Mouse (Mus musculus) thymus, adult 2 months (tissue): ENCODE results near the gene Gm17079. TPM values are rescaled to one million over a fixed set of nuclear protein-coding genes. Genes with fewer than 3 reads are reported as not detected.
"Not testable (repeated sequence)": the region's sequence is repeated elsewhere in the genome, so short reads cannot be mapped to it uniquely, and the experiment has no call there.

Source experiments
- DNase-seq: peaks from one replicate; pipeline ENCODE4 v3.0.0; 2021
- H3K27ac ChIP-seq: fragments of 200-500 bp; 2 replicates; pipeline ENCODE4 v1.5.1; 2012; ENCODE audit warnings: low read length, control low read depth; ENCODE audit not compliant: control insufficient read depth, insufficient read depth
- H3K27me3 ChIP-seq: fragments of 200-500 bp; 2 replicates; pipeline ENCODE4 v1.6.1; 2012; ENCODE audit warnings: mild to moderate bottlenecking, low read length, moderate library complexity, mixed read lengths; ENCODE audit not compliant: control insufficient read depth, insufficient read depth
- H3K36me3 ChIP-seq: fragments of 200-500 bp; 2 replicates; pipeline ENCODE4 v1.6.1; 2012; ENCODE audit warnings: mild to moderate bottlenecking, low read length, moderate library complexity; ENCODE audit not compliant: control insufficient read depth, insufficient read depth
- H3K4me1 ChIP-seq: fragments of 200-500 bp; replicated peaks from 2 replicates; pipeline ENCODE4 v1.6.1; 2012; ENCODE audit warnings: low read length; ENCODE audit not compliant: control insufficient read depth, insufficient read depth
- H3K4me3 ChIP-seq: fragments of 200-500 bp; 2 replicates; pipeline ENCODE4 v1.5.1; 2012; ENCODE audit warnings: mild to moderate bottlenecking, low read length, control low read depth, moderate library complexity; ENCODE audit not compliant: control insufficient read depth, insufficient read depth
- CTCF ChIP-seq: fragments of 200-500 bp; IDR thresholded peaks from 2 replicates; pipeline ENCODE4 v1.5.1; 2012; ENCODE audit warnings: mild to moderate bottlenecking, control low read depth, low read length, moderate library complexity, borderline replicate concordance; ENCODE audit not compliant: control insufficient read depth, poor library complexity, insufficient read depth; ENCODE audit errors: extremely low read depth
- POLR2A ChIP-seq: fragments of 200-500 bp; IDR thresholded peaks from 2 replicates; pipeline ENCODE4 v1.6.1; 2012; ENCODE audit warnings: mild to moderate bottlenecking, low read length, control low read depth, moderate library complexity; ENCODE audit not compliant: control insufficient read depth, poor library complexity, insufficient read depth; ENCODE audit errors: extremely low read depth
- WGBS: fragments of 180-500 bp; shearing (Covaris S2); methylation state at CpG from one replicate; pipeline ENCODE4 v1.1.7; 2018; 5-methylcytosine and 5-hydroxymethylcytosine counted together
- polyA plus RNA-seq: library from polyadenylated mRNA; depleted of rRNA; stranded (reverse); fragments of >200 nt; gene quantifications from 2 replicates; pipeline ENCODE4 v1.2.3, GENCODE M21; 2012; rRNA removed

The Gm17079 gene
- polyA plus RNA-seq: not detected in 2 replicates

GRCm38 (mm10) chr14:51695368-51695767 is at the start of gene Gm17079:
Gene Gm17079, minus strand, starts transcription at chr14:51695468.
- not testable (repeated sequence) for H3K4me3 ChIP-seq, DNase-seq, H3K36me3 ChIP-seq, H3K27me3 ChIP-seq, H3K4me1 ChIP-seq, H3K27ac ChIP-seq
- WGBS: 77% methylated on average over 2 of the region's 2 CpGs

GRCm38 (mm10) chr14:51740347-51741170 is 45.3 kb upstream of the Gm17079 start:
- H3K4me3 ChIP-seq: no peak overlapping the region
- WGBS: 3% methylated on average over 42 of the region's 42 CpGs
- H3K36me3 ChIP-seq: no peaks in the 10 kb centered on the region
- TF ChIP-seq CTCF (no peak), POLR2A (no peak)
- peaks cover 2% of the 10 kb centered on the region; the same call in 1 of the 2 replicates for H3K27me3 ChIP-seq
- H3K27ac ChIP-seq: no peak overlapping the region
- no peak for DNase-seq
- no peaks in the 10 kb centered on the region for H3K4me1 ChIP-seq

GRCm38 (mm10) chr14:51739150-51739993 is 44.1 kb upstream of the Gm17079 start:
- 9% methylated on average over 24 of the region's 24 CpGs for WGBS

GRCm38 (mm10) chr14:51738411-51739149 is 43.3 kb upstream of the Gm17079 start:
- H3K27ac ChIP-seq: no peak overlapping the region
- H3K27me3 ChIP-seq: peaks cover 2% of the 10 kb centered on the region; the same call in 1 of the 2 replicates
- TF ChIP-seq POLR2A: no peak
- TF ChIP-seq CTCF: no peak
- no peaks in the 10 kb centered on the region for H3K4me1 ChIP-seq
- 4% methylated on average over 29 of the region's 29 CpGs for WGBS
- H3K36me3 ChIP-seq: no peaks in the 10 kb centered on the region
- no peak overlapping the region for H3K4me3 ChIP-seq
- no peak for DNase-seq

More at GRCm38 (mm10) chr14:51739150-51739993, 44.1 kb upstream of the Gm17079 start:
- DNase-seq: no peak
- TF ChIP-seq POLR2A (no peak), CTCF (no peak)
- Histone ChIP-seq H3K4me3 (no peak overlapping the region), H3K27ac (no peak overlapping the region), H3K36me3 (no peaks in the 10 kb centered on the region), H3K27me3 (peaks cover 2% of the 10 kb centered on the region; the same call in 1 of the 2 replicates), H3K4me1 (no peaks in the 10 kb centered on the region)

- Histone ChIP-seq H3K27ac (no peak overlapping the region), H3K4me3 (no peak overlapping the region), H3K27me3 (peaks cover 2% of the 10 kb centered on the region; the same call in 1 of the 2 replicates), H3K4me1 (no peaks in the 10 kb centered on the region), H3K36me3 (no peaks in the 10 kb centered on the region)
- no peak for DNase-seq
- 39% methylated on average over 12 of the region's 12 CpGs for WGBS
- TF ChIP-seq CTCF: no peak
These were observed 42.7 kb upstream of the Gm17079 start for GRCm38 (mm10) chr14:51737967-51738366.

- H3K4me3 ChIP-seq: no peak within 1 kb of the TSS
- H3K27me3 ChIP-seq: no peaks in the 10 kb centered on the region
- no peaks in the 10 kb centered on the region for H3K4me1 ChIP-seq
- no peak for TF ChIP-seq POLR2A
- TF ChIP-seq CTCF: no peak
- no peak within 1 kb of the TSS for H3K27ac ChIP-seq
- WGBS: 75% methylated on average over 1 of the region's 1 CpGs
- H3K36me3 ChIP-seq: no peaks in the 10 kb centered on the region
- DNase-seq: no peak
These were observed 21.8 kb upstream of the Gm17079 start, which contains the start of gene Gm5800 for GRCm38 (mm10) chr14:51717083-51717482. Gene Gm5800, minus strand, starts transcription at chr14:51717183.
